Mouse (Mus musculus) left cerebral cortex, postnatal 10 days (tissue): ENCODE measurements around the gene Emilin1. TPM values are rescaled to one million over a fixed set of nuclear protein-coding genes. Genes with fewer than 3 reads are reported as not detected.
A peak's percentile ranks its signal among the peaks of the same experiment; 100 is the strongest.
"Not testable (repeated sequence)": the region's sequence is repeated elsewhere in the genome, so short reads cannot be mapped to it uniquely, and the experiment has no call there.

Experiments
- DNase-seq, 2 experiments: peaks; one replicate each; pipeline ENCODE4 v3.0.0; 2021 to 2022; ENCODE audit warnings: low spot score in 2 of 2, mixed read lengths in 1 of 2; ENCODE audit errors: extremely low spot score in 1 of 2
- intact Hi-C: fragments of 180-260 bp; cut with DNase I; formaldehyde crosslinking; loops from one replicate; pipeline ENCODE4 v1.15.1; 2025
- total RNA-seq, 2 experiments: library from RNA; stranded (reverse); gene quantifications; 2 replicates each; pipeline ENCODE4 v1.2.3; 2021

The Emilin1 gene
- total RNA-seq, result 1 to 10 TPM; 5.1 to 5.5 TPM

- DNase-seq, result peak in 1 of 2 experiments; percentile 82
- intact Hi-C loops, result no loop called here
Measured at GRCm38 (mm10) chr5:30913060-30913841, at the start of gene Emilin1. Gene Emilin1, plus strand, starts transcription at chr5:30913402.

GRCm38 (mm10) chr5:30863852-30864251 lies 49.4 kb upstream of the Emilin1 start:
- intact Hi-C loops, result no loop called here
- peak in 1 of 2 experiments; percentile 41 for DNase-seq

- DNase-seq, result no peak
- intact Hi-C loops, result no loop called here
Measured at GRCm38 (mm10) chr5:30864322-30864721, 48.9 kb upstream of the Emilin1 start.

- intact Hi-C loops, result no loop called here
- no peak for DNase-seq
Measured at GRCm38 (mm10) chr5:30866871-30867270, 46.3 kb upstream of the Emilin1 start.

GRCm38 (mm10) chr5:30867712-30868111 lies 45.5 kb upstream of the Emilin1 start, which contains the start of gene Tmem214:
Gene Tmem214, plus strand, starts transcription at chr5:30868012.
- no peak for DNase-seq
- intact Hi-C loops, result no loop called here

- intact Hi-C loops, result no loop called here
- DNase-seq, result no peak
Measured at GRCm38 (mm10) chr5:30868981-30869380, 44.2 kb upstream of the Emilin1 start.

- peak; percentile 85 to 94 for DNase-seq
- intact Hi-C loops, result no loop called here
Measured at GRCm38 (mm10) chr5:30869405-30870130, 43.6 kb upstream of the Emilin1 start.

- intact Hi-C loops, result no loop called here
- DNase-seq, result no peak
Measured at GRCm38 (mm10) chr5:30870131-30870406, 43.1 kb upstream of the Emilin1 start.

GRCm38 (mm10) chr5:30872574-30872973 lies 40.6 kb upstream of the Emilin1 start:
- DNase-seq, result no peak
- intact Hi-C loops, result no loop called here

GRCm38 (mm10) chr5:30874365-30874764 lies 38.8 kb upstream of the Emilin1 start:
- intact Hi-C loops, result no loop called here
- DNase-seq, result no peak

- no peak for DNase-seq
- intact Hi-C loops, result no loop called here
Measured at GRCm38 (mm10) chr5:30878616-30879015, 34.6 kb upstream of the Emilin1 start.

GRCm38 (mm10) chr5:30879347-30879943 lies 33.8 kb upstream of the Emilin1 start:
- intact Hi-C loops, result no loop called here
- DNase-seq, result no peak

- intact Hi-C loops, result loop anchor here (10.0 kb wide), 1 partner anchor 177 kb away; no protein-coding TSS in a partner anchor
Measured at GRCm38 (mm10) chr5:30881839-30882238, 31.4 kb upstream of the Emilin1 start.

GRCm38 (mm10) chr5:30886209-30886608 lies 27.0 kb upstream of the Emilin1 start:
- intact Hi-C loops, result loop anchor here (5.0 to 10.0 kb wide), 2 partner anchors 79 to 181 kb away; no protein-coding TSS in a partner anchor
- no peak for DNase-seq

More at GRCm38 (mm10) chr5:30881839-30882238, 31.4 kb upstream of the Emilin1 start:
- DNase-seq, result not testable (repeated sequence)

- intact Hi-C loops, result loop anchor here (5.0 to 10.0 kb wide), 2 partner anchors 79 to 182 kb away; no protein-coding TSS in a partner anchor
- DNase-seq, result no peak
Measured at GRCm38 (mm10) chr5:30886731-30887130, 26.5 kb upstream of the Emilin1 start.

GRCm38 (mm10) chr5:30887331-30887761 lies 25.9 kb upstream of the Emilin1 start:
- intact Hi-C loops, result loop anchor here (5.0 to 10.0 kb wide), 2 partner anchors 80 to 183 kb away; no protein-coding TSS in a partner anchor
- DNase-seq, result peak; percentile 44 to 75

GRCm38 (mm10) chr5:30887858-30888336 lies 25.3 kb upstream of the Emilin1 start:
- intact Hi-C loops, result loop anchor here (5.0 to 10.0 kb wide), 2 partner anchors 81 to 183 kb away; no protein-coding TSS in a partner anchor

GRCm38 (mm10) chr5:30888337-30889087 lies 24.7 kb upstream of the Emilin1 start, which contains the start of gene Agbl5:
Gene Agbl5, plus strand, starts transcription at chr5:30888694.
- DNase-seq, result peak; percentile 96
- intact Hi-C loops, result loop anchor here (5.0 to 10.0 kb wide), 2 partner anchors 81 to 184 kb away; no protein-coding TSS in a partner anchor

More at GRCm38 (mm10) chr5:30887858-30888336, 25.3 kb upstream of the Emilin1 start:
- peak; percentile 89 to 94 for DNase-seq
